In the genomic region with DNA sequence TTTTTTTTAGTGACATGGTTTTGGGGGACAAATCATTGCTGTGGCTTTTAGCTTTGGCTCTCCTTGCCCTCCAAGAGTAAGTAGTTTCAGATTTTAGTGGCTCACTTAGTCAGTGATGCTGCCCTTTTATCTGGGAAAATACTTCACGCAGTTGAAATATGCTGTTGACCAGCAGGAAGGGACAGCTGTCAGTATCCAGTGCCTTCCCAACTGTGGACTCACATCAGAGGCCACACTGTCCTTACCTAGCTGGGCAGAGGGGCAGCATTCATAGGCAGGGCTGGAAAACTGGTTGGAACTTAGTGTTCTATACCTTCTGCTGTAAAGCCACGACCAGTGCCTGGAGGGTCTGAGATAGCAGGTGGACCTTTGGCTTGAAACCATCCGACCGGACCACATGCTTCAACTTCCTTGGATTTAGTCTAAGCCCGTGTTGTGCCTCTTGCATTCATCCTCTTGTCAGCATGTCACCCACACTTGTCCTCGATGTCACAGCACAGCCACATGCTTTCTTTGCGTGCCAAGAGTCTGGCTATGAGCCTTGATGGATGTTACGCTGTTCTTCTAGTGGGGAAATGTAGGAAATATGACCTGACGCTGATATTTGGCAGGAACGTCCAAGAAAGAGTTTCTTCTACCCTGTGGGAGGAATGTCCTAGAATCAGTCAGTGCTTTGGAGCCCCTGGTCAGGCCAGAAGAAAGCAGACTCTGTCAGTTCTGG, we compare ENCODE assay signal across 32 mouse cellular contexts. TPM values are rescaled to one million over a fixed set of nuclear protein-coding genes. Genes with fewer than 3 reads are reported as not detected.
"Had no signal": no experiment of that assay in that cellular context is flagged by ENCODE, and none has a peak within 500 bp of the region (broad histone marks: within the 10 kb centered on the region; RNA-seq: fewer than 3 reads in every experiment).

No protein-coding gene starts in this region.

- H3K4me2 ChIP-seq: limb, embryonic 13.5 days; liver, embryonic 12.5 days; liver, embryonic 15.5 days; midbrain, embryonic 11.5 days; neural tube, embryonic 12.5 days; neural tube, embryonic 15.5 days; stomach, embryonic 15.5 days had no signal

- DNase-seq: kidney, adult 18-20 months; kidney, adult 9 months; kidney, postnatal 14 days; kidney, postnatal 4 days; layer of hippocampus, adult 9-11 months; liver; lung, adult 2 months; lung, postnatal 14 days; lung, postnatal 4 days; midbrain, embryonic 14.5 days; right cerebral cortex, adult 18-20 months; right cerebral cortex, postnatal 14 days; right cerebral cortex, postnatal 4 days; spleen, adult 18-20 months; thymus, postnatal 25 days had no signal

- H3K27me3 ChIP-seq: limb, embryonic 13.5 days; liver, embryonic 15.5 days; neural tube, embryonic 12.5 days; neural tube, embryonic 15.5 days; stomach, embryonic 15.5 days had no signal

- H3K4me1 ChIP-seq: limb, embryonic 10.5 days; limb, embryonic 13.5 days; liver, embryonic 12.5 days; liver, embryonic 15.5 days; neural tube, embryonic 12.5 days; neural tube, embryonic 15.5 days; stomach, embryonic 15.5 days had no signal

- H3K27ac ChIP-seq: layer of hippocampus, adult 2 months; limb, embryonic 10.5 days; limb, embryonic 13.5 days; liver, embryonic 12.5 days; liver, embryonic 15.5 days; neural tube, embryonic 12.5 days; neural tube, embryonic 15.5 days; stomach, embryonic 15.5 days had no signal

- H3K9me3 ChIP-seq: limb, embryonic 10.5 days; limb, embryonic 13.5 days; liver, embryonic 12.5 days; liver, embryonic 15.5 days; neural tube, embryonic 12.5 days; neural tube, embryonic 15.5 days; stomach, embryonic 15.5 days had no signal

- H3K9ac ChIP-seq: limb, embryonic 13.5 days; liver, embryonic 12.5 days; liver, embryonic 15.5 days; neural tube, embryonic 12.5 days; neural tube, embryonic 15.5 days; stomach, embryonic 15.5 days had no signal

- H3K36me3 ChIP-seq: limb, embryonic 10.5 days; limb, embryonic 13.5 days; liver, embryonic 12.5 days; liver, embryonic 15.5 days; stomach, embryonic 15.5 days had no signal

- ATAC-seq: liver, embryonic 12.5 days had no signal

- H3K4me3 ChIP-seq: layer of hippocampus, adult 2 months; limb, embryonic 10.5 days; limb, embryonic 13.5 days; liver, embryonic 12.5 days; liver, embryonic 15.5 days; neural tube, embryonic 12.5 days; neural tube, embryonic 15.5 days; stomach, embryonic 15.5 days had no signal

RNA-seq across cellular contexts. Expression of gene Meikin, which starts 38.8 kb away (rescaled TPM):
- total RNA-seq: layer of hippocampus, adult 2 months; layer of hippocampus, postnatal 25 days; left cerebral cortex, adult 18-20 months; left cerebral cortex, postnatal 25 days; megakaryocyte progenitor cell, adult 5-6 weeks; megakaryocyte-erythroid progenitor cell, adult 5-6 weeks; midbrain, postnatal 0 days had no signal
- polyA plus RNA-seq: kidney, embryonic 16.5 days; limb, embryonic 10.5 days; limb, embryonic 13.5 days; liver, embryonic 12.5 days; liver, embryonic 15.5 days; lung, adult 2 months; midbrain, embryonic 11.5 days; midbrain, embryonic 14.5 days; midbrain, postnatal 0 days; neural tube, embryonic 12.5 days; neural tube, embryonic 15.5 days; stomach, embryonic 15.5 days; thymus, postnatal 0 days had no signal
